Mouse (Mus musculus) erythroblast, embryonic 14.5 days (primary cell): ENCODE measurements around the gene Serpina3f. TPM values are rescaled to one million over a fixed set of nuclear protein-coding genes. Genes with fewer than 3 reads are reported as not detected.

ENCODE experiments used
- H3K27me3 ChIP-seq: 2 replicates; pipeline ENCODE4 v1.6.1; 2012; ENCODE audit warnings: inconsistent platforms; ENCODE audit not compliant: control insufficient read depth
- H3K36me3 ChIP-seq: 2 replicates; pipeline ENCODE4 v1.6.1; 2012; ENCODE audit warnings: mild to moderate bottlenecking, inconsistent platforms; ENCODE audit not compliant: control insufficient read depth
- H3K4me1 ChIP-seq: 2 replicates; pipeline ENCODE4 v1.6.1; 2012; ENCODE audit warnings: inconsistent platforms; ENCODE audit not compliant: control insufficient read depth
- H3K4me3 ChIP-seq: replicated peaks from 2 replicates; pipeline ENCODE3; 2012; ENCODE audit warnings: moderate library complexity, mild to moderate bottlenecking, inconsistent platforms
- H3K9me3 ChIP-seq: 2 replicates; pipeline ENCODE4 v1.6.1; 2012; ENCODE audit warnings: low read length, inconsistent platforms, mixed read lengths; ENCODE audit not compliant: control insufficient read depth
- GATA1 ChIP-seq: IDR thresholded peaks from 2 replicates; pipeline ENCODE4 v1.6.1; 2012; ENCODE audit warnings: low read length, inconsistent platforms, mixed read lengths
- TAL1 ChIP-seq: IDR thresholded peaks from 3 replicates; pipeline ENCODE4 v1.6.1; 2012; ENCODE audit warnings: low read length, inconsistent platforms, mixed read lengths
- polyA plus RNA-seq: library from polyadenylated mRNA; stranded (reverse); fragments of >175 nt; gene quantifications from 2 replicates; pipeline ENCODE4 v1.2.3, GENCODE M21; 2012

The Serpina3f gene
- polyA plus RNA-seq, 1 experiment, result not detected

GRCm38 (mm10) chr12:104243307-104243706 lies 29.0 kb downstream of the Serpina3f start:
- Histone ChIP-seq H3K27me3 (no peaks in the 10 kb centered on the region), H3K36me3 (no peaks in the 10 kb centered on the region), H3K4me3 (no peak overlapping the region), H3K9me3 (no peaks in the 10 kb centered on the region), H3K4me1 (no peaks in the 10 kb centered on the region)
- no peak for TF ChIP-seq GATA1
- TF ChIP-seq TAL1, result no peak

DNA sequence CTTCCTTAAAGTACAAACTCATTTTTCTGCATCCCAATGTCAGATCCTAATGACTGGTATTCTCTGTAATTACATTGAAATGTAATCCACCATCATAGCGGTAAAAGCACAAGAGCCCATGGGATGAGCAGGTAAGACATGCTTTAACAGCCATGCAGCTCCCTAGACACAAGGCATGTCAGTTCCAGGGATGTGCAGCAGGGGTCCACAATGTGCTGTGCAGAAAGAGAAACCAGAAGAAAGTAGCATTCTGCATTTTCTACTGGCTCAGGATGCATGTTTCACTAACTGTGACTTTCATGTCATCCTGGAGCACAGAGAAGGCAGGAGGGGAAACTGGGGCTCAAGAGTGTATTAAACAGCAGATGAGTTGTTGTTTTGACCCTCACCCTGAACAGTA lies 30.7 kb downstream of the Serpina3f start:
- H3K9me3 ChIP-seq, result no peaks in the 10 kb centered on the region
- no peaks in the 10 kb centered on the region for H3K27me3 ChIP-seq
- H3K36me3 ChIP-seq, result no peaks in the 10 kb centered on the region
- TF ChIP-seq GATA1 (no peak), TAL1 (no peak)
- no peaks in the 10 kb centered on the region for H3K4me1 ChIP-seq
- H3K4me3 ChIP-seq, result no peak overlapping the region

DNA sequence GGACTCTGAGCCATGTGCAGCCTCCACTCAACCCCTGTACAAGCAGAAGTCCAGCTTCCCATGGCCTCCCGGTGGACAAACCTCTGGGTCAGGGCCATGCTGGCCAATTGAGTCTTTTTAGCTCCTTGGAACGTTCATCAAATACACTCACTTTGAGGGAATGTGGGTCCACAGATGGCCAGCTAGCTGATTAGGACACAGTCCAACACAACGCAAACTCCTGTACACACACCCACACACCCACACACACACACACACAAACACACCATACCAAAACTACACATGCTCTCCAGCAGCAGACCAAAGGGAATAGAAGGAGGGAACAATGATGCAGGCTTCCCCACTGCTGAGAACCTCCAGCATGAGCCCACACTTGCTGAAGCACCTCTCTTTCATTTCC lies 31.3 kb downstream of the Serpina3f start:
- no peaks in the 10 kb centered on the region for H3K9me3 ChIP-seq
- no peak for TF ChIP-seq GATA1
- no peaks in the 10 kb centered on the region for H3K27me3 ChIP-seq
- no peak overlapping the region for H3K4me3 ChIP-seq
- H3K36me3 ChIP-seq, result no peaks in the 10 kb centered on the region
- H3K4me1 ChIP-seq, result no peaks in the 10 kb centered on the region

DNA sequence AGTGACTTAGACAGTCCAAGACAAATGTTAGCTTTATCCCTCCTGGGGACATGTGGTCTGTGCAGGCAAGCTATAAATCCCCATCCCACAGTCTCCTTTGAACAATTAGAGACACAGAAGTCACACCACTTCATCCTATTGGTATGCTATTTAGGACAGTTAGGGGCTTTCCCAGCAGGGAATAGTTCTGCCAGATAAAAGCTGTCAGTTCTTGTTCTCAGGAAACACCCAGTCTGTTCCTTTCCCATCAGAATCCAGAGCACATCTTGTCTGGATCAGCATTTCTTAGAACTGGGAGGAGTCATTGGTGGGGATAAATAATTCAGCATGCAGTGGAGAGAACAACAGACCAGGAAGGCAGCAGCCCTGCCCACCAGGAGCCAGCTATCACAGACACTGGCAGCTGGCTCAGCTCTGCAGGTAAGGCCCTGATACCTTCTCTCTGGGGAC lies 33.2 kb downstream of the Serpina3f start:
- TF ChIP-seq GATA1, result no peak
- no peak for TF ChIP-seq TAL1
- Histone ChIP-seq H3K9me3 (no peaks in the 10 kb centered on the region), H3K4me1 (no peaks in the 10 kb centered on the region), H3K36me3 (no peaks in the 10 kb centered on the region), H3K4me3 (no peak overlapping the region), H3K27me3 (no peaks in the 10 kb centered on the region)

- TF ChIP-seq GATA1 (no peak), TAL1 (no peak)
- H3K4me1 ChIP-seq, result no peaks in the 10 kb centered on the region
- no peaks in the 10 kb centered on the region for H3K36me3 ChIP-seq
- H3K4me3 ChIP-seq, result no peak overlapping the region
- H3K9me3 ChIP-seq, result no peaks in the 10 kb centered on the region
- no peaks in the 10 kb centered on the region for H3K27me3 ChIP-seq
These were observed 33.9 kb downstream of the Serpina3f start for GRCm38 (mm10) chr12:104248231-104248630.

- Histone ChIP-seq H3K4me1 (no peaks in the 10 kb centered on the region), H3K9me3 (no peaks in the 10 kb centered on the region), H3K27me3 (no peaks in the 10 kb centered on the region), H3K4me3 (no peak overlapping the region), H3K36me3 (no peaks in the 10 kb centered on the region)
- TF ChIP-seq GATA1, result no peak
- TF ChIP-seq TAL1, result no peak
These were observed 46.7 kb downstream of the Serpina3f start for GRCm38 (mm10) chr12:104261041-104261440.

GRCm38 (mm10) chr12:104262863-104263262 lies 48.5 kb downstream of the Serpina3f start, which contains the start of gene Serpina3i:
Gene Serpina3i (plus strand): TSS chr12:104263122.
- TF ChIP-seq TAL1 (no peak), GATA1 (no peak)
- Histone ChIP-seq H3K27me3 (no peaks in the 10 kb centered on the region), H3K4me3 (no peak within 1 kb of the TSS), H3K4me1 (no peaks in the 10 kb centered on the region), H3K36me3 (no peaks in the 10 kb centered on the region), H3K9me3 (no peaks in the 10 kb centered on the region)

DNA sequence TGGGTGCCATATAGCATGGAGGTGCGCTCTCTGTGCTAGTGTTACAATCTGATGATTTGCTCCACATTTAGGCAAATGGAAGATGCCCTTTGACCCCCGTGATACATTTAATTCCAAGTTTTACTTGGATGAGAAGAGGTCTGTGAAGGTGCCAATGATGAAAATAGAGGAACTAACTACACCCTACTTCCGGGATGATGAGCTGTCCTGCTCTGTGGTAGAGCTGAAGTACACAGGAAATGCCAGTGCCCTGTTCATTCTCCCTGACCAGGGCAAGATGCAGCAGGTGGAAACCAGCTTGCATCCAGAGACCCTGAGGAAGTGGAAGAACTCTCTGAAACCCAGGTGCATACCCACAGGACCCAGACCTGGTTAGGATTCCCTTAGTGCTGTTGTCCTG lies 52.0 kb downstream of the Serpina3f start:
- no peak overlapping the region for H3K4me3 ChIP-seq
- TF ChIP-seq GATA1 (no peak), TAL1 (no peak)
- no peaks in the 10 kb centered on the region for H3K27me3 ChIP-seq
- no peaks in the 10 kb centered on the region for H3K9me3 ChIP-seq
- H3K36me3 ChIP-seq, result no peaks in the 10 kb centered on the region
- H3K4me1 ChIP-seq, result no peaks in the 10 kb centered on the region

Other genes starting within 250 kb of the Serpina3f start
- not detected in 2 replicates for gene Serpina11, start 224.6 kb upstream of the Serpina3f start, polyA plus RNA-seq
- gene Serpina9, start 200.8 kb upstream of the Serpina3f start, polyA plus RNA-seq, result not detected in 2 replicates
- gene Serpina12, start 170.1 kb upstream of the Serpina3f start, polyA plus RNA-seq, result 0.03 TPM in 1 of 2 replicates, not detected in the other
- gene Serpina5, start 113.4 kb upstream of the Serpina3f start, polyA plus RNA-seq, result not detected in 2 replicates
- not detected in 2 replicates for gene Serpina3a, start 101.8 kb upstream of the Serpina3f start, polyA plus RNA-seq
- not detected in 2 replicates for gene Serpina3b, start 86.5 kb upstream of the Serpina3f start, polyA plus RNA-seq
- not detected in 2 replicates for gene Serpina3c, start 60.7 kb upstream of the Serpina3f start, polyA plus RNA-seq
- 0.04 TPM in 1 of 2 replicates, not detected in the other for gene Serpina3g, start 21.7 kb downstream of the Serpina3f start, polyA plus RNA-seq
- not detected in 2 replicates for gene Serpina3i, start 48.6 kb downstream of the Serpina3f start, polyA plus RNA-seq
- not detected in 2 replicates for gene Serpina3j, start 100.0 kb downstream of the Serpina3f start, polyA plus RNA-seq
- gene Serpina3k, start 123.9 kb downstream of the Serpina3f start, polyA plus RNA-seq, result not detected in 2 replicates
- gene Serpina3m, start 123.9 kb downstream of the Serpina3f start, polyA plus RNA-seq, result not detected in 2 replicates
- not detected in 2 replicates for gene Serpina3n, start 192.2 kb downstream of the Serpina3f start, polyA plus RNA-seq